Mouse (Mus musculus) stomach, embryonic 14.5 days (tissue): ENCODE data around the gene Luc7l2. TPM values are rescaled to one million over a fixed set of nuclear protein-coding genes. Genes with fewer than 3 reads are reported as not detected.
"Not testable (repeated sequence)": the region's sequence is repeated elsewhere in the genome, so short reads cannot be mapped to it uniquely, and the experiment has no call there.

Source experiments
- ATAC-seq: fragments of 200-750 bp; cut with Nextera tagmentation; 2 replicates; pipeline ENCODE4 v1.8.0; 2017; ENCODE audit warnings: low read depth, moderate TSS enrichment; ENCODE audit not compliant: insufficient number of reproducible peaks, insufficient read depth, low FRiP score
- H3K27ac ChIP-seq: fragments of 300-500 bp; sonication (generic); 2 replicates; pipeline ENCODE4 v1.5.1; 2014; ENCODE audit warnings: mild to moderate bottlenecking, low read length, moderate library complexity, mixed read lengths
- H3K27me3 ChIP-seq: fragments of 300-500 bp; sonication (generic); 2 replicates; pipeline ENCODE4 v1.6.1; 2014; ENCODE audit warnings: low read length, control low read depth, mixed read lengths; ENCODE audit not compliant: control insufficient read depth, insufficient read depth
- H3K36me3 ChIP-seq: fragments of 300-500 bp; sonication (generic); 2 replicates; pipeline ENCODE4 v1.6.1; 2014; ENCODE audit warnings: mild to moderate bottlenecking, control low read depth, low read length, moderate library complexity, mixed read lengths; ENCODE audit not compliant: control insufficient read depth, insufficient read depth
- H3K4me1 ChIP-seq: fragments of 300-500 bp; sonication (generic); 2 replicates; pipeline ENCODE4 v1.6.1; 2014; ENCODE audit warnings: low read length, control low read depth, mixed read lengths; ENCODE audit not compliant: control insufficient read depth, insufficient read depth
- H3K4me2 ChIP-seq: fragments of 300-500 bp; sonication (generic); replicated peaks from 2 replicates; pipeline ENCODE4 v1.6.1; 2014; ENCODE audit warnings: low read depth, low read length, control low read depth
- H3K4me3 ChIP-seq: fragments of 300-500 bp; sonication (generic); 2 replicates; pipeline ENCODE4 v1.5.1; 2014; ENCODE audit warnings: low read depth, low read length, control low read depth
- H3K9ac ChIP-seq: fragments of 300-500 bp; sonication (generic); replicated peaks from 2 replicates; pipeline ENCODE4 v1.6.1; 2014; ENCODE audit warnings: low read depth, mild to moderate bottlenecking, control low read depth, low read length, moderate library complexity, mixed read lengths
- H3K9me3 ChIP-seq: fragments of 300-500 bp; sonication (generic); 2 replicates; pipeline ENCODE4 v1.6.1; 2016; ENCODE audit warnings: low read depth, low read length, control low read depth; ENCODE audit not compliant: control insufficient read depth
- WGBS: fragments of 180-500 bp; shearing (Covaris S2); extraction: QIAGEN DNeasy Blood & Tissue Kit; methylation state at CpG from one replicate; pipeline ENCODE4 v1.1.7; 2014; 5-methylcytosine and 5-hydroxymethylcytosine counted together
- polyA plus RNA-seq: library from polyadenylated mRNA; unstranded; fragments of >200 nt; fragmentation: Nextera tagmentation; extraction: Ambion mirVana; gene quantifications from 2 replicates; pipeline ENCODE4 v1.2.1, GENCODE M21; 2014

Gene Luc7l2
- polyA plus RNA-seq, 1 experiment from 2014 or later = 74.3 TPM

GRCm38 (mm10) chr6:38549840-38550239 lies 1.3 kb upstream of the Luc7l2 start:
- H3K9me3 ChIP-seq, H3K27ac ChIP-seq, H3K27me3 ChIP-seq, H3K36me3 ChIP-seq, ATAC-seq: not testable (repeated sequence)
- peak overlapping the region; percentile 66 for H3K4me2 ChIP-seq
- 82% methylated on average over 6 of the region's 6 CpGs for WGBS
- H3K4me1 ChIP-seq = peaks cover 12% of the 10 kb centered on the region; the same call in 1 of the 2 replicates
- H3K4me3 ChIP-seq = peak overlapping the region; percentile 72; the same call in 1 of the 2 replicates
- H3K9ac ChIP-seq = 0 out of 2 replicates have a peak overlapping the region, but pooled peaks have one; percentile 90

GRCm38 (mm10) chr6:38550250-38551061 lies 678 bp upstream of the Luc7l2 start:
- 5% methylated on average over 28 of the region's 28 CpGs for WGBS
- H3K27me3 ChIP-seq = no peaks in the 10 kb centered on the region
- H3K4me1 ChIP-seq = peaks cover 12% of the 10 kb centered on the region; the same call in 1 of the 2 replicates
- H3K4me2 ChIP-seq = peak overlapping the region; percentile 66
- ATAC-seq = peak; percentile 15
- H3K9me3 ChIP-seq = no peaks in the 10 kb centered on the region
- peak overlapping the region; percentile 72 for H3K4me3 ChIP-seq
- peak overlapping the region; percentile 99 for H3K27ac ChIP-seq
- peaks cover 4% of the 10 kb centered on the region; the same call in 1 of the 2 replicates for H3K36me3 ChIP-seq
- peak overlapping the region; percentile 90 for H3K9ac ChIP-seq

- Histone ChIP-seq H3K27me3 (no peaks in the 10 kb centered on the region), H3K9me3 (no peaks in the 10 kb centered on the region), H3K36me3 (peaks cover 4% of the 10 kb centered on the region; the same call in 1 of the 2 replicates), H3K27ac (peak overlapping the region; percentile 99), H3K4me1 (peaks cover 12% of the 10 kb centered on the region; the same call in 1 of the 2 replicates), H3K4me3 (peak overlapping the region; percentile 72), H3K4me2 (peak overlapping the region; percentile 38), H3K9ac (peak overlapping the region; percentile 94)
- peak; percentile 96 for ATAC-seq
- WGBS = under 1% methylated on average over 31 of the region's 32 CpGs
These were observed 978 bp downstream of the Luc7l2 start for GRCm38 (mm10) chr6:38551989-38552635.

- 15% methylated on average over 5 of the region's 5 CpGs for WGBS
- peak overlapping the region; percentile 66 for H3K9ac ChIP-seq
- H3K27ac ChIP-seq = no peak overlapping the region; the same call in 1 of the 2 replicates
These were observed 1.5 kb downstream of the Luc7l2 start for GRCm38 (mm10) chr6:38552636-38553000.

GRCm38 (mm10) chr6:38576096-38576495 lies 25.0 kb downstream of the Luc7l2 start:
- no peak for ATAC-seq
- no peaks in the 10 kb centered on the region for H3K4me1 ChIP-seq
- peaks cover 30% of the 10 kb centered on the region for H3K36me3 ChIP-seq
- no peak overlapping the region for H3K27ac ChIP-seq
- H3K9me3 ChIP-seq = no peaks in the 10 kb centered on the region
- H3K4me2 ChIP-seq = no peak overlapping the region
- no peaks in the 10 kb centered on the region for H3K27me3 ChIP-seq
- 77% methylated on average over 2 of the region's 2 CpGs for WGBS
- H3K4me3 ChIP-seq = no peak overlapping the region
- no peak overlapping the region for H3K9ac ChIP-seq

More at GRCm38 (mm10) chr6:38552636-38553000, 1.5 kb downstream of the Luc7l2 start:
- peak overlapping the region; percentile 38 for H3K4me2 ChIP-seq
- peak overlapping the region; percentile 72 for H3K4me3 ChIP-seq
- peaks cover 12% of the 10 kb centered on the region; the same call in 1 of the 2 replicates for H3K4me1 ChIP-seq
- no peaks in the 10 kb centered on the region for H3K9me3 ChIP-seq
- ATAC-seq = no peak
- no peaks in the 10 kb centered on the region for H3K27me3 ChIP-seq
- peaks cover 4% of the 10 kb centered on the region; the same call in 1 of the 2 replicates for H3K36me3 ChIP-seq

GRCm38 (mm10) chr6:38580112-38580857 lies 29.2 kb downstream of the Luc7l2 start:
- 95% methylated on average over 3 of the region's 3 CpGs for WGBS
- peaks cover 21% of the 10 kb centered on the region for H3K36me3 ChIP-seq

GRCm38 (mm10) chr6:38581711-38582110 lies 30.6 kb downstream of the Luc7l2 start:
- peaks cover 29% of the 10 kb centered on the region for H3K36me3 ChIP-seq
- no peaks in the 10 kb centered on the region for H3K27me3 ChIP-seq
- no peak overlapping the region for H3K27ac ChIP-seq
- H3K4me1 ChIP-seq = no peaks in the 10 kb centered on the region
- ATAC-seq = no peak
- no peaks in the 10 kb centered on the region for H3K9me3 ChIP-seq
- no peak overlapping the region for H3K4me3 ChIP-seq
- no peak overlapping the region for H3K9ac ChIP-seq
- 90% methylated on average over 3 of the region's 3 CpGs for WGBS
- H3K4me2 ChIP-seq = no peak overlapping the region

More at GRCm38 (mm10) chr6:38580112-38580857, 29.2 kb downstream of the Luc7l2 start:
- Histone ChIP-seq H3K27ac (no peak overlapping the region), H3K4me1 (no peaks in the 10 kb centered on the region), H3K27me3 (no peaks in the 10 kb centered on the region), H3K9ac (no peak overlapping the region), H3K4me3 (no peak overlapping the region), H3K9me3 (no peaks in the 10 kb centered on the region), H3K4me2 (no peak overlapping the region)
- ATAC-seq = no peak

GRCm38 (mm10) chr6:38597481-38597880 lies 46.3 kb downstream of the Luc7l2 start:
- no peak overlapping the region for H3K4me3 ChIP-seq
- no peaks in the 10 kb centered on the region for H3K27me3 ChIP-seq
- 95% methylated on average over 4 of the region's 4 CpGs for WGBS
- no peak for ATAC-seq
- no peak overlapping the region for H3K27ac ChIP-seq
- H3K9me3 ChIP-seq = no peaks in the 10 kb centered on the region
- H3K36me3 ChIP-seq = peaks cover 59% of the 10 kb centered on the region
- no peak overlapping the region for H3K4me2 ChIP-seq
- H3K9ac ChIP-seq = no peak overlapping the region
- H3K4me1 ChIP-seq = no peaks in the 10 kb centered on the region
